Comparison of ENCODE assay signal across 17 mouse cellular contexts in the genomic region with DNA sequence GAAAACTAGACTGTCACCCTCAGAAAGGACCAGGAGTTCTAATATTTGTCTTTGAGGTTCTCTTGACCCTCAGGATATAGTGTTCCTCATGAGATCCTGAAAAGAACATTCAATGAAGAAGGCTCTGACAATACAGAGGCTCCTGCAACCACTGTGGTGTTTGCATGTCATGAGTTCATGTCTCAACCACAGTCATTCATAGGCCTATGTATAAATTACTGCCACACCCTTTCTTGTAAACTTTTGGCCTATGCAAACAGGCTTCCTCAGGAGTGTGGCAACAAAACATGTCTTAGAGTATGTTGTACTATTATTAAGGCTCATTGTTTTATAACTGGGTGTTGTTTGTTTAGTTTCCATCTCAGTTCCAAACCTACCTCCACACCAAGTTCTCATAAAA.
"Had no signal": no experiment of that assay in that cellular context is flagged by ENCODE, and none has a peak within 500 bp of the region (broad histone marks: within the 10 kb centered on the region; RNA-seq: fewer than 3 reads in every experiment).

No protein-coding gene starts in this region.

- ATAC-seq: hindbrain, embryonic 16.5 days; intestine, embryonic 15.5 days; intestine, postnatal 0 days had no signal

- DNase-seq: gastrocnemius, adult 2 months; gastrocnemius, postnatal 10 days; gastrocnemius, postnatal 25 days; heart, adult 18-20 months; heart, postnatal 10 days; heart, postnatal 4 days; kidney, adult 18-20 months; kidney, adult 8-10 months; kidney, postnatal 10 days; kidney, postnatal 25 days; layer of hippocampus, adult 9-11 months; layer of hippocampus, postnatal 36 days; liver; liver, embryonic 13.5 days had no signal
